8 mouse cellular contexts compared by ENCODE assay signal in genomic region chr6:38876071-38876911, GRCm38 (mm10). TPM values are rescaled to one million over a fixed set of nuclear protein-coding genes. Genes with fewer than 3 reads are reported as not detected.
A peak's percentile ranks its signal among the peaks of the same experiment; 100 is the strongest.
DNase-seq lines count a peak whose midpoint lies in the region; ATAC-seq and TF ChIP-seq lines count a peak whose summit lies in the region.

Hipk2 (minus strand) TSS chr6:38876165.

- peak within 1 kb of the TSS; percentile 99 for H3K9ac ChIP-seq in lung, postnatal 0 days (replicated peaks; ENCODE audit: low read depth)

- TF ChIP-seq CTCF in lung, postnatal 0 days (IDR thresholded peaks at IDR 0.05) = peak; percentile 36

- peaks cover 38% of the 10 kb centered on the region for H3K4me1 ChIP-seq in hindbrain, embryonic 10.5 days (replicated peaks)
- H3K4me1 ChIP-seq in lung, postnatal 0 days (ENCODE audit: insufficient read depth, low read depth, low read length) = peaks cover 7% of the 10 kb centered on the region; the same call in 1 of the 2 replicates

- H3K27me3 ChIP-seq in hindbrain, embryonic 10.5 days (ENCODE audit: insufficient read depth, poor library complexity, severe bottlenecking) = peaks cover 16% of the 10 kb centered on the region
- no peaks in the 10 kb centered on the region for H3K27me3 ChIP-seq in lung, postnatal 0 days (replicated peaks; ENCODE audit: insufficient read depth, low read length)

- peak within 1 kb of the TSS; percentile 100 for H3K4me3 ChIP-seq in hindbrain, embryonic 10.5 days
- H3K4me3 ChIP-seq in lung, postnatal 0 days (ENCODE audit: low read depth, low read length) = peak within 1 kb of the TSS; percentile 99

- peak; percentile 95 for DNase-seq in NIH3T3 (ENCODE audit: low read depth)
- DNase-seq in cerebellum, adult 9-11 months = peak; percentile 79
- DNase-seq in frontal cortex, adult 2 months (ENCODE audit: extremely low spot score in 1 of 2, low spot score in 1 of 2) = peak in 1 of 2 experiments; percentile 53
- DNase-seq in hindbrain, embryonic 10.5 days (ENCODE audit: low spot score) = peak; percentile 89
- DNase-seq in layer of hippocampus, postnatal 10 days (ENCODE audit: low spot score in 2 of 2) = peak; percentile 77 to 86
- peak; percentile 95 for DNase-seq in lung, postnatal 0 days (ENCODE audit: low spot score)
- peak; percentile 72 for DNase-seq in ovary, postnatal 14 days (ENCODE audit: low spot score)
- DNase-seq in thymus, postnatal 14 days = peak; percentile 85

- no peaks in the 10 kb centered on the region for H3K9me3 ChIP-seq in hindbrain, embryonic 10.5 days
- no peaks in the 10 kb centered on the region for H3K9me3 ChIP-seq in lung, postnatal 0 days (ENCODE audit: low read length)

- H3K36me3 ChIP-seq in hindbrain, embryonic 10.5 days = no peaks in the 10 kb centered on the region
- H3K36me3 ChIP-seq in lung, postnatal 0 days (ENCODE audit: insufficient read depth, low read length) = no peaks in the 10 kb centered on the region

- TF ChIP-seq EP300 in lung, postnatal 0 days (IDR thresholded peaks at IDR 0.05) = no peak

- under 1% methylated on average over 104 of the region's 108 CpGs for WGBS in hindbrain, embryonic 10.5 days
- under 1% methylated on average over 49 of the region's 108 CpGs for WGBS in lung, postnatal 0 days

- ATAC-seq in lung, postnatal 0 days = peak; percentile 96

- H3K27ac ChIP-seq in hindbrain, embryonic 10.5 days = peak within 1 kb of the TSS; percentile 100
- H3K27ac ChIP-seq in lung, postnatal 0 days (ENCODE audit: low read length) = peak within 1 kb of the TSS; percentile 98

- peak within 1 kb of the TSS; percentile 76 for H3K4me2 ChIP-seq in lung, postnatal 0 days (replicated peaks; ENCODE audit: low read depth, low read length)

RNA-seq across cellular contexts. Expression of gene Hipk2, which starts in this region (rescaled TPM):
- polyA plus RNA-seq in frontal cortex, adult 2 months (2012; rRNA removed) = 22.6 and 23.8 TPM in 2 replicates
- polyA plus RNA-seq in hindbrain, embryonic 10.5 days (2016; fragmentation: Nextera tagmentation; extraction: Ambion mirVana) = 28.5 and 29.6 TPM in 2 replicates
- total RNA-seq in layer of hippocampus, postnatal 10 days (2021) = 10 to 100 TPM; 51.0 to 54.3 TPM
- 18.4 and 23.0 TPM in 2 replicates for polyA plus RNA-seq in lung, postnatal 0 days (2015; fragmentation: Nextera tagmentation; extraction: Ambion mirVana)
